Mouse (Mus musculus) heart, postnatal 0 days (tissue): Measurements from ENCODE around the gene Gabbr2.

ENCODE experiments used
- CTCF ChIP-seq: IDR thresholded peaks from 2 replicates; pipeline ENCODE4 v1.5.1; 2016; ENCODE audit warnings: antibody characterized with exemption, control low read depth, low read depth
- EP300 ChIP-seq: IDR thresholded peaks from 2 replicates; pipeline ENCODE4 v1.6.1; 2016; ENCODE audit warnings: antibody characterized with exemption, low read depth

DNA sequence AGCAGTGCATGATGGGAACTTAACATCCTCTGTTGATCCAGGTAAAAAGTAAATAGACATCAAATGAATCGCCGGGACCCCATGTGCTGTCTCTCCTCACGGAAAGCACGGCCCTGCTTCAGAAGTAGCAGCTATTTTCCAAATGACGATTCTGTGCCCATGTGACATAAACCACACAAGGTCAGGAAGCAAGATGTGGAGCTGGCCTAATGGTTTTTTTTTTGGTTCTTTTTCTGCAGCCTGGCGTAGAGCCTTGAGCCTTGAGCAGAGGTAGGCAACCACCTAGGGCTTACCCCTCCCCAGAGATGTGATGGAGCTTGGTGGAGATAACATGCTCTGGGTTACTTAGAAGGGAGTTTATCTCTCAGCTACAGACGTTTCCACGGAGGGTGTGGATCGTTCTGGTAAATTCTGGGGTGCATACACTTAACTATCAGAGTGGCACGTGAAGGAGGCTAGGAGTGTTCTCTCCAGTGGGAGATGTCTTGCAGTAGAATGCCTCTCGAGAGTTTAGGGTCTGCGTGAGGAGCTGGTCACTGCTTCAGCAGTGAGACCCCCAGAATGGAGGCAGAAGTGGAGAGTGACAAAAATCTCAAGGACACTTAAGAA, 137.7 kb downstream of the Gabbr2 start:
- TF ChIP-seq EP300, result no peak
- TF ChIP-seq CTCF, result no peak
